In the genomic region with DNA sequence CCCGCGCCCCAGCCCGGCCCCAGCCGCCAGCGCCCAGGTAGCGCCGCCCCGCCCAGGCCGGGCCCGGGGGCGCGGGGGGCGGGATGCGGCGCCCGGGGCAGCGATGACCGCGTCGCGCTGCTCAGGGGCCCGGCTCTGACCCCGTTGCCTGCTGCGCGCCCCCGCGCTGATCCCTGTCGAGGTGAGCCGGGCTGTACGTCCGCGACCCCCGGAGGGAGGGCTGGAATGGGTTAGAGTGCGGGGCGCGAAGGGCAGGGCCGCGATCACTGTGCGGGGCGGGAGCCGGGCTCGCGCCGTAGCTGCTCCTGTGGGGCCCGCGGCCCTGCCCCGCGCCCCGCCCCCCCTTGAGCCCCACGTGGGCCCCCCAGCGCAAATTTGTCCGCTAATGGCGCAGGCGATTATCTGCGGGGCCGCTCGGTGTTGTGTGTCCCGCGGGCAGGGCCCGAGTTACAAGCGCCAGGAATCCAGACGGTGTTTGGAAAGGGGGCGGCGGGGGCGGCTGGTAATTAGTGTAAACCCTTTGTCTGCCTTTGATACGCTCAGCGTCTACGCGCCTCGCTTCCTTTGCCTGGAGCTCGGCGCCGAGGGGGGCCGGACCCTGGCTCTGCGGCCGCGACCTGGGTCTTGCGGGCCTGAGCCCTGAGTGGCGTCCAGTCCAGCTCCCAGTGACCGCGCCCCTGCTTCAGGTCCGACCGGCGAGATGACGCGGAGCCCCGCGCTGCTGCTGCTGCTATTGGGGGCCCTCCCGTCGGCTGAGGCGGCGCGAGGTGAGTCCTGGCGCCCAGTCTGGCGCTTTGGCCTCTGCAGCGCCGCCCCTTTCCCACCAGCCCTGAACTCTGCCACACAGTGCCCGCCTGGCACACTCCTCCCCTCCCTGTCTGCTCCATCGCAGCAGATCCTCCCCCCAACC, we compare ENCODE assay signal across 9 mouse cellular contexts. TPM values are rescaled to one million over a fixed set of nuclear protein-coding genes. Genes with fewer than 3 reads are reported as not detected.
DNase-seq lines count a peak whose midpoint lies in the region; ATAC-seq and TF ChIP-seq lines count a peak whose summit lies in the region.
"Had no signal": no experiment of that assay in that cellular context is flagged by ENCODE, and none has a peak within 500 bp of the region (broad histone marks: within the 10 kb centered on the region; RNA-seq: fewer than 3 reads in every experiment).

No protein-coding gene starts in this region.

- under 1% methylated on average over 61 of the region's 99 CpGs for WGBS in lung, embryonic 16.5 days

- TF ChIP-seq CTCF in brain, embryonic 14.5 days (IDR thresholded peaks at IDR 0.05; ENCODE audit: borderline replicate concordance, extremely low read depth, insufficient read depth, insufficient read length): no peak

- 0 out of 2 replicates have a peak, but pooled peaks cover 2% of the 10 kb centered on the region for H3K36me3 ChIP-seq in lung, embryonic 16.5 days (ENCODE audit: control insufficient read depth, insufficient read depth, low read length)

- H3K4me1 ChIP-seq in lung, embryonic 16.5 days (replicated peaks; ENCODE audit: control insufficient read depth, insufficient read depth, low read length): peaks cover 31% of the 10 kb centered on the region

- H3K4me2 ChIP-seq in lung, embryonic 16.5 days (ENCODE audit: low read depth, low read length): peak overlapping the region; percentile 83

- peak overlapping the region; percentile 73 for H3K27ac ChIP-seq in lung, embryonic 16.5 days (ENCODE audit: low read length)
- H3K27ac ChIP-seq: macrophage had no signal

- peak; percentile 43 to 54 for DNase-seq in cerebellum, postnatal 10 days
- no peak for DNase-seq in cerebellum, adult 8-10 months
- DNase-seq in brain, embryonic 14.5 days (ENCODE audit: low read depth): peak; percentile 56
- peak; percentile 61 to 62 for DNase-seq in kidney, adult 8-10 months
- DNase-seq in ovary, postnatal 14 days (ENCODE audit: low spot score): peak; percentile 32
- peak; percentile 53 for DNase-seq in yolk sac, embryonic 10.5 days (ENCODE audit: low spot score)

- H3K4me3 ChIP-seq in lung, embryonic 16.5 days (ENCODE audit: low read length): peak overlapping the region; percentile 88

- H3K9ac ChIP-seq in lung, embryonic 16.5 days (ENCODE audit: low read length): peak overlapping the region; percentile 87

- no peaks in the 10 kb centered on the region for H3K9me3 ChIP-seq in lung, embryonic 16.5 days (ENCODE audit: control insufficient read depth, low read length)

- H3K27me3 ChIP-seq in lung, embryonic 16.5 days (ENCODE audit: control insufficient read depth, insufficient read depth, low read depth, low read length): no peaks in the 10 kb centered on the region

- peak; percentile 50 for ATAC-seq in granulocyte monocyte progenitor cell, adult 5-6 weeks (replicated peaks; ENCODE audit: poor library complexity, severe bottlenecking)
- ATAC-seq in lung, embryonic 16.5 days (ENCODE audit: low read depth): peak; percentile 60

- 0 out of 2 replicates have a peak, but pooled peaks have one; percentile 8 for TF ChIP-seq POLR2A in brain, embryonic 14.5 days (IDR thresholded peaks at IDR 0.05; ENCODE audit: borderline replicate concordance, extremely low read depth, insufficient read depth, insufficient read length, poor library complexity, severe bottlenecking)

RNA-seq across cellular contexts. Expression of gene Fgfrl1, which starts 2.4 kb away (rescaled TPM):
- polyA plus RNA-seq in brain, embryonic 14.5 days (2012; rRNA removed): 18.1 and 25.8 TPM in 2 replicates
- 2.0 and 5.1 TPM in 2 replicates for total RNA-seq in granulocyte monocyte progenitor cell, adult 5-6 weeks (2014; fragmentation: Nextera tagmentation)
- total RNA-seq in granulocyte monocyte progenitor cell, adult 5-6 weeks (2017): 0.86 and 1.5 TPM in 2 replicates
- 11.2 and 11.8 TPM in 2 replicates for polyA plus RNA-seq in lung, embryonic 16.5 days (2015; fragmentation: Nextera tagmentation; extraction: Ambion mirVana)

RNA-seq across cellular contexts. Expression of gene Slc26a1, which starts 19.2 kb away (rescaled TPM):
- polyA plus RNA-seq in brain, embryonic 14.5 days (2012; rRNA removed): 4.0 and 4.5 TPM in 2 replicates
- total RNA-seq in granulocyte monocyte progenitor cell, adult 5-6 weeks (2014; fragmentation: Nextera tagmentation): not detected in 2 replicates
- total RNA-seq in granulocyte monocyte progenitor cell, adult 5-6 weeks (2017): 0.10 TPM in 1 of 2 replicates, not detected in the other
- polyA plus RNA-seq in lung, embryonic 16.5 days (2015; fragmentation: Nextera tagmentation; extraction: Ambion mirVana): 0.51 and 0.75 TPM in 2 replicates
- polyA plus RNA-seq: macrophage had no signal

RNA-seq across cellular contexts. Expression of gene Dgkq, which starts 25.1 kb away (rescaled TPM):
- polyA plus RNA-seq in brain, embryonic 14.5 days (2012; rRNA removed): 63.9 and 67.7 TPM in 2 replicates
- total RNA-seq in granulocyte monocyte progenitor cell, adult 5-6 weeks (2014; fragmentation: Nextera tagmentation): 9.3 and 9.5 TPM in 2 replicates
- 8.3 and 9.1 TPM in 2 replicates for total RNA-seq in granulocyte monocyte progenitor cell, adult 5-6 weeks (2017)
- polyA plus RNA-seq in lung, embryonic 16.5 days (2015; fragmentation: Nextera tagmentation; extraction: Ambion mirVana): 11.0 and 12.7 TPM in 2 replicates

RNA-seq across cellular contexts. Expression of gene Idua, which starts 34.5 kb away (rescaled TPM):
- polyA plus RNA-seq in brain, embryonic 14.5 days (2012; rRNA removed): 16.3 and 17.6 TPM in 2 replicates
- total RNA-seq in granulocyte monocyte progenitor cell, adult 5-6 weeks (2014; fragmentation: Nextera tagmentation): 13.3 and 18.6 TPM in 2 replicates
- total RNA-seq in granulocyte monocyte progenitor cell, adult 5-6 weeks (2017): 5.9 and 6.4 TPM in 2 replicates
- polyA plus RNA-seq in lung, embryonic 16.5 days (2015; fragmentation: Nextera tagmentation; extraction: Ambion mirVana): 13.8 and 15.7 TPM in 2 replicates
